Mouse (Mus musculus) heart, embryonic 16.5 days (tissue): Measurements from ENCODE around the gene Ccdc184. TPM values are rescaled to one million over a fixed set of nuclear protein-coding genes. Genes with fewer than 3 reads are reported as not detected.

Source experiments
- ATAC-seq: fragments of 200-750 bp; cut with Nextera tagmentation; replicated peaks from 2 replicates; pipeline ENCODE4 v1.8.0; 2017; ENCODE audit warnings: moderate number of reproducible peaks; ENCODE audit not compliant: insufficient read depth, low FRiP score; ENCODE audit errors: extremely low read depth
- H3K27ac ChIP-seq: fragments of 300-500 bp; sonication (generic); 2 replicates; pipeline ENCODE4 v1.5.1; 2014; ENCODE audit warnings: mild to moderate bottlenecking, low read length, control low read depth, moderate library complexity
- H3K27me3 ChIP-seq: fragments of 300-500 bp; sonication (generic); 2 replicates; pipeline ENCODE4 v1.6.1; 2014; ENCODE audit warnings: low read length, mixed read lengths; ENCODE audit not compliant: control insufficient read depth, insufficient read depth
- H3K36me3 ChIP-seq: fragments of 300-500 bp; sonication (generic); 2 replicates; pipeline ENCODE4 v1.6.1; 2014; ENCODE audit not compliant: control insufficient read depth, insufficient read depth
- H3K4me1 ChIP-seq: fragments of 300-500 bp; sonication (generic); 2 replicates; pipeline ENCODE4 v1.6.1; 2014; ENCODE audit warnings: low read length, mixed read lengths; ENCODE audit not compliant: control insufficient read depth, insufficient read depth
- H3K4me2 ChIP-seq: fragments of 300-500 bp; sonication (generic); 2 replicates; pipeline ENCODE4 v1.6.1; 2014; ENCODE audit warnings: low read depth, mild to moderate bottlenecking, control low read depth, low read length
- H3K4me3 ChIP-seq: fragments of 300-500 bp; sonication (generic); 2 replicates; pipeline ENCODE4 v1.5.1; 2014; ENCODE audit warnings: mild to moderate bottlenecking, control low read depth, low read length
- H3K9ac ChIP-seq: fragments of 300-500 bp; sonication (generic); 2 replicates; pipeline ENCODE4 v1.6.1; 2014; ENCODE audit warnings: low read length, control low read depth
- H3K9me3 ChIP-seq: fragments of 300-500 bp; sonication (generic); replicated peaks from 2 replicates; pipeline ENCODE4 v1.6.1; 2016; ENCODE audit warnings: low read length; ENCODE audit not compliant: control insufficient read depth
- WGBS: fragments of 180-500 bp; shearing (Covaris S2); extraction: QIAGEN DNeasy Blood & Tissue Kit; methylation state at CpG from one replicate; pipeline ENCODE4 v1.1.7; 2014; 5-methylcytosine and 5-hydroxymethylcytosine counted together
- polyA plus RNA-seq: library from polyadenylated mRNA; unstranded; fragments of >200 nt; fragmentation: Nextera tagmentation; extraction: Ambion mirVana; gene quantifications from 2 replicates; pipeline ENCODE4 v1.2.1, GENCODE M21; 2015

The Ccdc184 gene
- polyA plus RNA-seq, 1 experiment from 2014 or later: 1.2 TPM

DNA sequence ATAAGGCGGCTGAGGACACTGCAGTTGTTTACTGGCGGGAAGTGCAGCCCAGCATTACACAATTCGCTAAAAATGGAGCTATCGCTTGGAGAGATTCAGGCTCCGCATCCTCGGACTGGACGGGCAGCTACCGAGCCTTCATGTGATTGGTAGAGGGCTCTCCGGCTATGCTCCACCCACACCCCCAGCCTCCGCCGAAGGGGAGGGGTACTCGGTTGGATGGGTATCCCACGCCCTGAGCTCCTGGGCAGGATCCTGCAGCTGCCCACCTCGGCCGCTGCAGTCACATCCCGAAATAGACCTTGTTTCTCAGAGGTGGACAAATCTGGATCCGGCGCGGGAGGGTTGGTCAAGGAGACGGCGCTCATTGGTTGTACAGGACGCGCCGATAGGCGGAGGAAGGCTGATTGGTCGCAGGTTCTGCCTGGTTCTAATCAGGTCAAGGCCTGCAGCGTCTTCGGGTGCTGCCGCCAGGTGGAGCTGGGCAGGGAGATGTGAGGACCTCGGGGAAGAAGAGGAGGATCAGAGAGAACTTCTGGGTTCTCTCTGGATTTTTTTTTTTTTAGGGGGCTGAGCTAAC, 14.3 kb downstream of the Ccdc184 start:
- peak; percentile 97 for ATAC-seq
- peaks cover 11% of the 10 kb centered on the region for H3K4me1 ChIP-seq
- 0% methylated on average over 30 of the region's 30 CpGs for WGBS
- H3K9ac ChIP-seq: peak overlapping the region; percentile 72
- peak overlapping the region; percentile 60 for H3K4me3 ChIP-seq
- H3K9me3 ChIP-seq: no peaks in the 10 kb centered on the region
- peak overlapping the region; percentile 81 for H3K4me2 ChIP-seq
- no peaks in the 10 kb centered on the region for H3K27me3 ChIP-seq
- H3K27ac ChIP-seq: peak overlapping the region; percentile 90
- H3K36me3 ChIP-seq: no peaks in the 10 kb centered on the region

DNA sequence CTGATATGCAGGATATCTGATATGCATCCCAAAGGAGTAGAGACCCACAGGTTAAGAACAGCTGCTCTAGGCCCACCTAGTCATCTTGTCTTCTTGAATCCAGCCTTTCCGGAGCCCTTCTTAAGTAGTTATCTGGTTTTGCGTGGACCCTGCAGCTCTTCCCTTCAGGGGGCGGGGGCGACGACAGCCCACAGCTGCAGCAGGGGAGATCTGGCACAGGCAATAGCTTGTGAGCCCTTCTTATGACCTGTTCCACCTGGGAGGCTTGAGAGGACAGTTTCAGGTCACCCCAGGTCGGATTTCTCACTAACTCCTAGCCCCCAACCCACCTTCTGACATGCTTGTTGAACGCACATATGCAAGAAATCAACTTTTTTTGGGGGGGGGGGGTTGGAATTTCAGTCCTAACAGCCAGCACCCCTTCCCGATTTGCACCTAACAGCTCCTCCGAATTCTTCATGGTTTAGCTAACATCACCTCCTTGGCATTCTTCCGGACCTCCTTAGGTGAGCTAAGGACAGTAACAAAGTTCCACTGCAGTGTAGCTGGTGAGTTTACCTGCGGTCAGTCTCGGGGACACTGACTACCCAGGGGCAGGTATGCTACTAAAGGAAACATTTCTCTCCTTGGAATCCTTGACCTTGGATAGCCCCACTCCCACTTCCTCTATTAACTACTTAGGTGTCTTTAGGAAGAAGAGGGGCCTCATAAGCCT, 15.1 kb downstream of the Ccdc184 start:
- peak overlapping the region; percentile 35 for H3K27ac ChIP-seq
- no peak for ATAC-seq
- H3K36me3 ChIP-seq: no peaks in the 10 kb centered on the region

DNA sequence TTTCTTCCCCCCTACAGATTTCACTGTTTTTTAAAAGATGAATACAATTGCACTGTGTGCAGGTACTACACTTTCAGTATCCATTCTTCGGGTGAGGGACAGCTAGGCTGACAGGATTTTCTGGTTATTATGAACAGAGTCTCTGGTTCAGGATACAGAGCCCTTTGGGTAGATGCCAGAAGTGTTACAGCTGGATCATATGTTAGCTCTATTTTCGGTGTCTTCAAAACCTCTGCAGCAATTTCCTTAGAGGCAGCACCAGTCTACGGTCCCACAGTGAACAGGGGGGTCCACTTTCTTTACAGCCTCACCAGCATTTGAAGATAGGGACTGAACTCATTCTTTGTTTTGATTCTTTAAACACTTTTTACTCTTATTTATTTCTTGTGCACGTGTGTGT, 17.5 kb downstream of the Ccdc184 start:
- Histone ChIP-seq H3K9me3 (no peaks in the 10 kb centered on the region), H3K36me3 (no peaks in the 10 kb centered on the region), H3K27me3 (no peaks in the 10 kb centered on the region), H3K4me3 (no peak overlapping the region), H3K4me1 (peaks cover 11% of the 10 kb centered on the region), H3K9ac (no peak overlapping the region), H3K27ac (no peak overlapping the region), H3K4me2 (no peak overlapping the region)
- 41% methylated on average over 4 of the region's 4 CpGs for WGBS
- ATAC-seq: no peak

More for the DNA sequence above, 15.1 kb downstream of the Ccdc184 start:
- Histone ChIP-seq H3K4me1 (peaks cover 11% of the 10 kb centered on the region), H3K4me2 (peak overlapping the region; percentile 81), H3K27me3 (no peaks in the 10 kb centered on the region), H3K4me3 (peak overlapping the region; percentile 60; the same call in 1 of the 2 replicates), H3K9ac (peak overlapping the region; percentile 49; the same call in 1 of the 2 replicates), H3K9me3 (no peaks in the 10 kb centered on the region)
- WGBS: 57% methylated on average over 12 of the region's 12 CpGs

DNA sequence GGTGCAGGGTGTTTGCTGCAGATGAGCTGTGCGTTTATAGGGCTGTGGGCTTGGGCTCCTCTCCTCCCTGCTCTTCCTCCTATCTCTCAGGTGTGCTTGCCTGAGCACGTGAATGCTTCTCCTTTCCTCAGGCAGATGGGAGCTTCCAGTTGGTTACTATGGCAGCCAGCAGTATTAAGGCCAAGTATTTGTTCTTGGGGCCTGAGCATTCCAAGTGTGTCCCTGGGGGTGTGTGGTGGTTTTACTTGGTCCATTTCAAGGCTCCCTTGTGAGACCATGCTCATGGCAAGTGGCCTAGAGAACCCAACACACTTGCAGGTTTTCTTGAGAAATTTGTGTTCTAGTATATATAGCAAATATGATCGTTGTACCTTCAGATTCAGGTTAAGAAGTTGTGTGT, 28.5 kb downstream of the Ccdc184 start, which contains the start of gene Olfr288:
TSS of gene Olfr288 (minus strand) at position 101 of the 400 bp plus-strand sequence.
- Histone ChIP-seq H3K27me3 (no peaks in the 10 kb centered on the region), H3K4me2 (no peak within 1 kb of the TSS), H3K4me3 (no peak within 1 kb of the TSS), H3K9me3 (no peaks in the 10 kb centered on the region), H3K36me3 (no peaks in the 10 kb centered on the region), H3K4me1 (no peaks in the 10 kb centered on the region), H3K27ac (no peak within 1 kb of the TSS), H3K9ac (no peak within 1 kb of the TSS)
- no peak for ATAC-seq
- 67% methylated on average over 3 of the region's 3 CpGs for WGBS

DNA sequence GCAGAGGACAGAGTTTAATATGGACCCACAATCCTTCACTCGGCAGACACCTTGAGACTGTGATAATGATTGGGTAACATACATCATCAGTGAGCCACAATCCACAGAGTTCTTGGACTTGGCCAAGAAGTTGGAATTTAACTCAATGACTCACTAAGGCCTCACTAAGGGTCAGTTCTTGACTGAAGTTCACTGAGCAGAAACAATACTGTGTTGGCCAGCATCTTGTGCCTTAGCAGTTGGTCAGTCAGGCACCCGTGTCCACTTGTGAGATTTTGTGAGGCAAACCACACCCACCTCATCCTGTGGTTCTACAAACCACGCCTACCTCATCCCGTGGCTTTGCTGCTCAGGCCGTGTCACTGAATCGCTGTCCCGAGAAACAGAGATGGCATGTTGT, 42.7 kb downstream of the Ccdc184 start:
- 74% methylated on average over 7 of the region's 7 CpGs for WGBS
- Histone ChIP-seq H3K36me3 (no peaks in the 10 kb centered on the region), H3K27me3 (no peaks in the 10 kb centered on the region), H3K9ac (no peak overlapping the region), H3K4me3 (no peak overlapping the region), H3K9me3 (no peaks in the 10 kb centered on the region), H3K4me1 (peaks cover 4% of the 10 kb centered on the region; the same call in 1 of the 2 replicates), H3K27ac (no peak overlapping the region), H3K4me2 (no peak overlapping the region)
- no peak for ATAC-seq

DNA sequence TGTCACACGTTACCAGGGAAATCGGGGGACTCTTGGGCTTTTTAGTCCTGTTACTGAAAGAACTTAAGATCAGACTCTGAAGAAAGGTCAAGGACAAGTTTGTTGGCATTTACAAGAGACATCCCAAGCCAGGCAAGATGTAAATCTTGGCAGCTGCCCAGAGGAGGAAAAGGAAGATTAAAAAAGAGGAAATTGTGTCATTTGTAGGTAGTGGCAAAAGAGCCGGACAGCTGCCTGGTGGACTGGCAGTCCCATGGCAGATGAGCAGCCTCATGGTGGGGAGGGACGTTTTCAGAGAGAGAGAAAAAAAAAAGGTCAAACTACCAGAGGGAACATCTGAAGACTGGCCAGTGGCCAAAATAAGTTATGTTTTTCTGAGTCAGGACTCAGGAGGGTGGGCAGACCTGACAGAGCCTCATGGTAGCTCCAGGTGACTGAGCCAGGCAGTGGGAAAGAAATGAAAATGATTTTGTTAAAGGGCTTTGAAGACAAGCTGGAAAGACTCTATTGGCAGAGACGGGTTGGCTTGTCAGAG, 46.4 kb downstream of the Ccdc184 start:
- H3K4me3 ChIP-seq: no peak overlapping the region
- H3K9ac ChIP-seq: no peak overlapping the region
- H3K27me3 ChIP-seq: no peaks in the 10 kb centered on the region
- no peak overlapping the region for H3K4me2 ChIP-seq
- no peak for ATAC-seq
- WGBS: 60% methylated on average over 5 of the region's 5 CpGs
- no peaks in the 10 kb centered on the region for H3K9me3 ChIP-seq
- H3K36me3 ChIP-seq: no peaks in the 10 kb centered on the region
- H3K4me1 ChIP-seq: peaks cover 4% of the 10 kb centered on the region; the same call in 1 of the 2 replicates
- H3K27ac ChIP-seq: no peak overlapping the region

DNA sequence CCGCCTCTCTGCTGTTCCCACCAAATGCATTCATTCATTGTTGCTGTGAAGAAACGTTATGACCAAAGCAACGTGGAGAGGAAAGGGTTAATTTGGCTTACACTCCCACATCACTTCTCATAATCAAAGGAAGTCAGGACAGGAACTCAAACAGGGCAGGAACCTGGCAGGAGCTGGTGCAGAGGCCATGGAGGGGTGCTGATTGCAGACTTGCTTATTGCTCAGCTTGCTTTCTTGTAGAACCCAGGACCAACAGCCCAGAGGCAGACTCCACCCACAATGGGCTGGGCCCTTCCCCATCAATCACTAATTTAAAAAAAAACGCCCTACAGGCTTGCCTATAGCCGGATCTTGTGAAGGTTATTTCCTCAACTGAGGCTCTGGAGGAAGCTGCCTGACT, 47.2 kb downstream of the Ccdc184 start:
- no peaks in the 10 kb centered on the region for H3K27me3 ChIP-seq
- 57% methylated on average over 5 of the region's 5 CpGs for WGBS
- no peak overlapping the region for H3K27ac ChIP-seq

More for the DNA sequence above, 47.2 kb downstream of the Ccdc184 start:
- no peak overlapping the region for H3K9ac ChIP-seq
- no peak overlapping the region for H3K4me2 ChIP-seq
- no peak overlapping the region for H3K4me3 ChIP-seq
- no peaks in the 10 kb centered on the region for H3K9me3 ChIP-seq
- H3K4me1 ChIP-seq: peaks cover 4% of the 10 kb centered on the region; the same call in 1 of the 2 replicates
- H3K36me3 ChIP-seq: no peaks in the 10 kb centered on the region
- ATAC-seq: no peak
